Comparison of ENCODE assay signal across 10 mouse cellular contexts in genomic region chr11:104295145-104295544, GRCm38 (mm10).
"Had no signal": no experiment of that assay in that cellular context is flagged by ENCODE, and none has a peak within 500 bp of the region (broad histone marks: within the 10 kb centered on the region; RNA-seq: fewer than 3 reads in every experiment).

No protein-coding gene starts in this region.

- ATAC-seq: midbrain, embryonic 16.5 days had no signal

- H3K4me1 ChIP-seq: lung, embryonic 15.5 days; midbrain, embryonic 12.5 days had no signal

- H3K4me2 ChIP-seq: lung, embryonic 15.5 days; midbrain, embryonic 12.5 days had no signal

- H3K36me3 ChIP-seq: limb, embryonic 10.5 days; lung, embryonic 15.5 days had no signal

- DNase-seq: kidney, adult 18-20 months; kidney, postnatal 14 days; lung, postnatal 14 days; thymus, postnatal 4 days had no signal

- H3K4me3 ChIP-seq: limb, embryonic 10.5 days; lung, embryonic 15.5 days; midbrain, embryonic 12.5 days had no signal

- H3K9ac ChIP-seq: lung, embryonic 15.5 days; midbrain, embryonic 12.5 days had no signal

- H3K27ac ChIP-seq: lung, embryonic 15.5 days; macrophage; midbrain, embryonic 12.5 days; stomach, postnatal 0 days had no signal

- H3K9me3 ChIP-seq: limb, embryonic 10.5 days; lung, embryonic 15.5 days; midbrain, embryonic 12.5 days had no signal

- H3K27me3 ChIP-seq: lung, embryonic 15.5 days; midbrain, embryonic 12.5 days had no signal
